Mouse (Mus musculus) brain, embryonic 18.5 days (tissue): ENCODE results near the gene Osgin1.

Experiments
- DNase-seq: peaks from one replicate; pipeline ENCODE4 v3.0.0-alpha.2; 2012; ENCODE audit warnings: low read depth, low spot score

The Osgin1 gene

GRCm38 (mm10) chr8:119423631-119424141 lies 10.2 kb upstream of the Osgin1 start:
- DNase-seq, result no peak

DNA sequence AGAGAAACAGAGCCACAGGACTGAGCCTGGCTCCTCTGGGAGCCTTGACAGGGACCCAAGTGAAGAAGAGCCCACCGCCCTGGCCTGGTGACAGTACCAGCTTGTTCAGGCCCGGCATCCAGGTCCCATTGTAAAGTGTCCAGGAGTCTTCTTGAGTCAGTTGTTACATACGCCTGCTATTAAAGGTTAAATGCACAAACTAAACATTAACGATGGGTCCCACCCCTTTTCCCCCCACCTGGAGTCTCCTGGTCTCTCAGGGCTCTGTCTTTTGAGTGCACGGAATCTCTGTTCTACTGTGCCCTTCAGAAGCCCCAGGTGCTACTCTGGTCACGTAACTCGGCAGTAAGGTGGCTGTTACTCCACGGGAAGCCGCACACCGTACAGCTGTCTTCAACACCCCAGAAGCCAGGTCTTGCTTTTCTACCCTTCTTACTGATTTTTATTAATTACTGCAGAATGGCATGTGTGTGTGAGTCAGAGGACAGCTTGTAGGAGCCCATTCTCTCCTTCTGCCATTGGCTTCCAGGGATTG lies 9.7 kb upstream of the Osgin1 start:
- DNase-seq, result no peak

DNA sequence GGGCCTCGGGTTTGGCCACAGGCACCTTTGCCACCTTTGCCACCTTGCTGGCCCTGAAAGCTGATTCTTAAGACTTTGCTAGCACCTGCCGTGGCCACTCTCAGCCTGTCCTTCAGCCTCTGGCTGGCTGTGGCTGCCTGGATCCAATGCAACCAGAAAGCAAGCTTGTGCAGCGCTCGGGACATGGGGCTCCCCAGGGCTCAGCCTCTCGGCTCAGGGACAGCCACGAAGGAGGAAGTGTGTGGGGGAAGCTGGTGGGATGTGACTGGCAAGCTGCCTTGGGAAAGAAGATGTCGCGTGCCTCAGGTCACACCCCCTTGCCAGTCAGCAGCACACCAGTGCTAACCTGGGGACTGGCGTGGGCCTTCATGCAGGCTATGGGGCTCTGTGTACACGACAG lies 9.2 kb upstream of the Osgin1 start:
- no peak for DNase-seq

DNA sequence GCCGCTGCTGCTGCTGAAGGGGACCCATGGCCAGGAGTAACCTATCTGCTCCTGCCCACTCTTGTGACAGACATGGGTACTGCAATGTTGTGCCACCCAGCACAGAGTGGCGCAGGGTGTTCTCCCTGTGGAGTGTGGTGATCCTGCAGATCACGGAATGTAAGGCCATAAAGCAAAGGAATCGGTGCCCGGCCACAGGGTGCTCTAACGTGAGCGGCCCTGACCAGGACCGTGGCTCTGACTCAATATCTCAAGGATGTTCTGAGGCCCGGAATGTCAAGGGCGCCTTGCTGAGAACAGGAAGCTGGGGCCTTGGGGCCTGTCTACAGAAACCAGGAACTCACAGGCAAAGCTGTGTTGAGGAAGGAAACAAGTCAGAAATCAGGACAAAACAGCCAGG lies 8.4 kb upstream of the Osgin1 start:
- no peak for DNase-seq

DNA sequence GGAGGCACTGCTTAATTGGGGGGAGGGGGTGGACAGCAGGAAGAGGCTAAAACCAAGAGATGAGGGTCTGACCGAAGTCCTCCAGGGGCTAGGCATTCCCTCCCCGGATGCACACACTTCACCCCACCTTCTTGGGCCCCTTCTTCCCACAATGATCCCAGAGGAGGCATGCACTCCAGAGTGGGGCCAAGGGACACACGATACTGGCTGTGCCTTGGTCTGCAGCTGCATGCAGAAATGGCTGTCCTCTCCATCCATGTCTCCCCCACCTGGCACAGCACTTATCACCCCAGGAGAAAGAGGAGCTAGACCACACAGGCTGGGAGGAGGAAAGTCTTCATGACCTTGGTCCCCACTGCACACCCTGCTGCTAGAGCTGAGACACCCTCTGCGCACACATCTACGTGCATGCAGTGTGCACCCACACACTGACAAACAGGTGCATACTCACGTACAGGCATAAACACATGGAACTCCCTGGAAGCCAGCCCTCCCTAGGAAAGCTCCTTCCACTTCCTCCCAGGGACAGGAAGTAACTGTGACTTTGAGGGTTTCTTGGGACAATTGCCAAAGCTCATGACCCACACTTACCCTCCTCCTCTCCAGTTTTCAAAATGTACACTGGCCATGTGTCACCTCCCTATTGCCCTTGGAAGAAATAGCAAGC lies 7.7 kb upstream of the Osgin1 start:
- no peak for DNase-seq

- DNase-seq, result no peak
Measured at GRCm38 (mm10) chr8:119427634-119428349, 6.1 kb upstream of the Osgin1 start.

DNA sequence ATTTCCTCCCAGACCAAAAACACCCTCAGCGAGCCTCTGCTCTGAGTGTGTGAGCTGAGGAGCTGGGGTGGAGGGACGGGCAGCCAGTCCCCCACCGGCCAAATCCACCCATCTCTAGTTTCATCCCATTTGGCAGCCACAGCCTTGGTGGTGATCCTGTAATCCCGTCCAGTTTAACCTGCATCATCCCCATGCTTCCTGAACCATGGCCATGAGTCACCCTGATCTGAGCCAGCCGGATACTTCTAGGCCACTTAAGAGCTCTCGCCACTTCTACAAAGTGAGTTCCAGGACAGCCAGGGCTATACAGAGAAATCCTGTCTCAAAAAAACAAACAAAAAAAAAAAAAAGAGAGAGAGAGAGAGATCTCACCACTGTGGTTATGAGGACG lies 5.6 kb upstream of the Osgin1 start:
- no peak for DNase-seq

GRCm38 (mm10) chr8:119428766-119429327 lies 5.1 kb upstream of the Osgin1 start:
- no peak for DNase-seq

GRCm38 (mm10) chr8:119429552-119429951 lies 4.4 kb upstream of the Osgin1 start:
- DNase-seq, result no peak

GRCm38 (mm10) chr8:119430250-119430649 lies 3.7 kb upstream of the Osgin1 start:
- DNase-seq, result no peak

DNA sequence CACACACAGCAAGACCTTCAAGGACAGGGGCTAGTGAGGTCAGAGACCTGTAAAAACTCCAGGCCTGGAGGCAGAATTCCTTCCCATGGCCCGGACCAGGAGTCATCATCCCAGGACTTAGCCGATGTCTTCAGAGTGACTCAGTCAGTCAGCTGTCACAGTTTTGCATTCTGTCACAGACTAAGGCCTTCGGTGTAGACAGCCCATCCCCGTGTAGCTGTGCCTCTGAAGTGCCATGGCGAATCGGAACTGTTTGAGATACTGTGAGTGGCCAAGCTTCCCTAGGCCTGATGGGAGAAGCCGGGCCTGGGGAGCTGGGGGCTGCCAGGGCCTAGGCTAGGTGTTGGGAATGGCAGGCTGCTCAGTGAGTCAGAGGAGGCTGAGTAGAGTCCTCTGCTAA lies 3.2 kb upstream of the Osgin1 start:
- no peak for DNase-seq

DNA sequence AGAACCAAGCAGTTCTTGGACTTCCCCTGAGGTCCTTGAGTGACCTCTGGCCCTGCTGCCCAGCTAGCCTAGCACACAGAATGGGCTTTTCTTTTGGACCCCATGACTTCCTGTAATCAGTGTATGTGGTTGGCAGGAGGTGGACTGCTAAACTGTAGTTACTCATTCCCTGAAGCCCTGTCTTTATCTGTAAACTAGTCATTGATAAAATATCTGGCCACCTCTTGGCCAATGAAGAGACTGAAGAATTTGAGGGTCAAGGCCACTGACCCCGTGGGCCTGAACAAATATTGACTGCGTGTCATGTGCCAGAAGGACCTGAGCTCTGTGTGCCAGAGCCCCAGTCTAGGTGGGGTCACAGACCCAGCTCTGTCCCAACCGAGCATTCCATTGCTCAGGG lies 1.6 kb upstream of the Osgin1 start:
- no peak for DNase-seq

GRCm38 (mm10) chr8:119434569-119434968 lies 645 bp downstream of the Osgin1 start:
- DNase-seq, result no peak

- no peak for DNase-seq
Measured at GRCm38 (mm10) chr8:119435527-119435926, 1.6 kb downstream of the Osgin1 start.

DNA sequence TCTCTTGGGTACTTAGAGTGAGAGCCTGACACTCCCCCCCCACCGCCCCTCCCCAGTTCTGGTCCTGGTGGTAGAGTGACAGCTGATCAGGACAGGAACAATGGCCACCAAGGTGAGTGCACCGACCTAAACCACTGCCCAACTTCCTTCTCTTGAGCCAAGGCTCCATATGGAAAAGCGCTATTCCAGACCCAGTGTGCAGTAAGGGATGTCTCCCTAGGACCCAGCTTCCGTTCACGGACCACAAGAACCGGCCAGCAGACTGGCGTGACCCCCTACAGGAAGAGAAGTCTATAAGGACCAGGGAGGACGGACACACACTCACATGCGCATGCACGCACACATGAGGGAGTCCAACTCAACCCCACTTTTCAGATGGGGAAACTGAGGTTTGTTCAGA lies 2.4 kb downstream of the Osgin1 start:
- no peak for DNase-seq

GRCm38 (mm10) chr8:119436933-119437332 lies 3.0 kb downstream of the Osgin1 start:
- DNase-seq, result no peak

DNA sequence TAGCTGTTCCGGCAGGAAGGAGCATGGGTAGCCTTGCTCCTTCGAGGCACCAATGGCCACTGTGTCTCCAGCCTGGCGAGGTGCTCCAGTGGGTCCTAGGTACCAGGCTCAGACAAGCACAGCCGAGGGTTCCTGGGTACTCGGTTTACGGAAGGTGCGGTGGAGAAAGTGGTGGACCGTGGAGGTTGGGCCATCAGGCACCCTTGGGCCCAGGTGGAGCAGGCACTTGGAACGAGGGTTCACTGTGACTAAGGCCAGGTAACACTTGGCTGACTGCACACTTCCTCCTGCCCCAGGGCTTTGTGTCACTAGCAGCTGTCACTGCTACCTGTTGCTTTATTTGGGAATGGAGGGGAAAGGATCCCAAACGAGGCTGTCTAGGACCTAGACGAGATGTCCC lies 3.6 kb downstream of the Osgin1 start:
- DNase-seq, result no peak

DNA sequence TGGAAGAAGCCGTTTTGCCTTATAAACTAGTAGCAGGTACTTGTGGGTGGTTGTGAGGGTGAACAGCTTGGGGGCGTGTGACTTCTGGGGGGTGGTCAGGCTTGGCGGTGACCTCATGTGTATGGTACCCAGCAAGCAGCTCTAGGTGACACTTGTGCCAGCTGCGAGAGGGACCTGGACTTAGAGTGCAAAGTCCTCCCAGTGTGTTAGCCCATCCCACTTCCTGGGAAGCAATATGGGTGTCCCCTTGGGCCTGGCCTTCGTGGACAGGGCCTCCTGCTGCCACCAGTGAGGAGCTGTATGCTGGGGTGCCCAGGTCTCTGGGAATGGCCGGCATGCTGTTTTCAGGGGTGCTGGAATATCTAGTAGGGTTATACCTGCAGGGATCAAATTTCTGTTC lies 5.0 kb downstream of the Osgin1 start:
- no peak for DNase-seq

DNA sequence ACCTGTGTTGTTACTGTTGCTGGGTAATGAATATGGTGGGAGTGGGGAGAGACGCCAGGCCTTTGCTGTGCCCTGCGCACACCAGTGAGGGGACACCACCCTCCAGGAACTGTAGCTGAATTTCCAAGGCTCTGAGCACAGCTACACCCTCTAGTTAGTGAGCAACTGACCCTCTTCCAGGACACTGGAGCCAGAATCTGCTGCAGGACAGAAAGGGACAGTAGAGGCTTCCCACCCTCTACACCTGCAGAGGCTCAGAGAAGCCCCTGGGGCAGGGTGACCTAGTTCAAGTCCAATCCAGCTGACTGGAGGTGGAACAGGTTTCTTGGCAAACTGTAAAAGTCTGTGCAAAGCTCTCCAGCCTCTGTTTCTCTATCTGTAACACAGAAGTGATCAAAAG lies 5.5 kb downstream of the Osgin1 start:
- no peak for DNase-seq

DNA sequence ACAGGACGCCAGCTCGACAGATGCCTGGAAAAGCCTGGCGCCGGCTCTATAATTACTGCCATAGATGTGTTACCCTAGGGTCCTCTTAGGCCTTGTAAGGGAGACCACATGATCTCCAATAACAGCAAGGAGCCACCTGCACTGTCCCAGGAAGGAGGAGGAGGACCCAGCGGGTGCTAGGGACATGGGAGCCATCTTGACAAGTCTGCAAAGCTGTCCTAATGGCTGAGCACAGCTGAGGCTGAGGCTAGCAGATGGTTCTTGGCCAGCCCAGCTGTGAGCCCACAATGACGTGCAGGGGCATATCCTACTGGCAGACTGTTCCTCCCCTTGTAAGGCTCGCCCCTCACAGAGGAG lies 5.9 kb downstream of the Osgin1 start:
- no peak for DNase-seq

DNA sequence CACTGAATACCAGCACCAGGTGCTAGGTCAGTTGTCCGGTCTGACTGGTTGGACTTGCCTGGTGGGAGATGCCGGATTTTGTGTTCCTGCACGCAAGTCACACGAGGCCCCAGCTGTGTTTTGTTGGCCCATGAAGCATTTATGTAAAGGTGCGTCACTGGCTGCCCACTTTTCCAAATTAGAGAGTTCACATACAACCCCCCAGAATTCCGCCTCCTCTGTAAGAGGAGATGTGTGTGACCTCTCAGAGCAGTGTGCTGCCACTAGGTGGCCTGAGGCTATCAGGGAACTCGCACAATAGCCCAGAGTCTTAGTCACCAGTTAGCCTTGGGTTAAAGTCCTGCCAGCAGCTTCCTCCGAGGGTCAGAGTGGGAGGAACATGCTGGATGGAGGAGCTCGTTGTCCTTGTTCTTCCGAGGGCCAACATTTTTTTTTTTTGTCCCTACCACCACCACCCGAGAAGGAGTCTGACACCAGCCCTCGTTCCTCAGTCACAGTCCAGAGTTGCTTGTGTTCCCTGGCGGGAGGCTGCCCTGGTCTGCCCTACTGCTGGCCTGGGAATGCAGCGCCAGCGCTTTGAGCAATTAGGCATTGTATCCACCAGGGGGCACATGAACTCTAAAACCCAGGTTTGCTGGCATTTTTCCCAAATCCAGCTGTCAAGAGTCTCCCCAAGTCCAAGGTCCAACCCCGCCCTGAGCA lies 6.5 kb downstream of the Osgin1 start:
- DNase-seq, result no peak

- DNase-seq, result no peak
Measured at GRCm38 (mm10) chr8:119440952-119441270, 7.0 kb downstream of the Osgin1 start.
